Mouse (Mus musculus): ENCODE data around the gene Zfp326.
"Not testable (repeated sequence)": the region's sequence is repeated elsewhere in the genome, so short reads cannot be mapped to it uniquely, and the experiment has no call there.

Gene Zfp326

DNA sequence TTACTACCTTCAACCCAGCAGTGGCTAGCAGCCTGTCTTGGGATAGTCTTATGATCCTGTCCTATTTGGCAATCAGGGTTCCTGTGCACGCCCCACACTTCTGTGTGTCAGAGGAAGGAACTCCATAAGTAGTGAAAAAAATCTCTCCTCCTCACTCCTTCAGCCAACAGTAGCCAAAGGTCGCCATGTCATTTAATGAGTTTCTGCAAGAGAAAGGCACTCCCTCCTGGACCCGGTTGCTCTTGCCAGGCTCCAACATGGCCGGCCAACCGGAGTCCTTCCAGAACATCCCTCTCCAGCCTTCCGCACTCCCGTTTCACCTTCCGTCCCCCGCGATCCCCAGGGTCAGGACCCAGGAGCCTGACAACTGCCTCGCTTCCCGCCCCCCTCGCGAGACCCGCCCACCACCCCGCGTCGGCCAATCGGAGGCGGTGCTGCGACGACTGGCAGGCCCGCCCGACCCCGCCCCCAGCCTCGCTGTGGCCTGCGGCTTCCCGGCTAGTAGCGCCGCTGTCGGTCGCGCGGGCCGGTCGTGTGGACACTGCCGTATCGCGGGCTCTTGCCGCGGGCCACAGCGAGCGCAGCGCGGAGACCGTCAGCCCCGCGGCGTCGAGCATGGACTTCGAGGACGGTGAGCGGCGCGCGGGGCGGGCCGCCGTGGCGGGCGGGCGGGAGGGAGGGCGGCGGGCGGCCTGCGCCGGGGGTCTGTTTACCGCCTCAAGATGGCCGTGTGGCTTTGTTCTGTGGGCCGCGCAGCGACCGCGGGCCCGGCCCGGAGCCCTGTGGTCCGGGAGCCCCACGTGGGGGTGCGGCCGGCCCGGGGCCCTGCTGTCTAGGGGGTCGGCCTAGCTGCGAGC lies at the start of gene Zfp326:
Zfp326 (plus strand) TSS at position 498 of the 857 bp plus-strand sequence.
- DNase-seq (ENCODE audit: low spot score) = peak; percentile 97

DNA sequence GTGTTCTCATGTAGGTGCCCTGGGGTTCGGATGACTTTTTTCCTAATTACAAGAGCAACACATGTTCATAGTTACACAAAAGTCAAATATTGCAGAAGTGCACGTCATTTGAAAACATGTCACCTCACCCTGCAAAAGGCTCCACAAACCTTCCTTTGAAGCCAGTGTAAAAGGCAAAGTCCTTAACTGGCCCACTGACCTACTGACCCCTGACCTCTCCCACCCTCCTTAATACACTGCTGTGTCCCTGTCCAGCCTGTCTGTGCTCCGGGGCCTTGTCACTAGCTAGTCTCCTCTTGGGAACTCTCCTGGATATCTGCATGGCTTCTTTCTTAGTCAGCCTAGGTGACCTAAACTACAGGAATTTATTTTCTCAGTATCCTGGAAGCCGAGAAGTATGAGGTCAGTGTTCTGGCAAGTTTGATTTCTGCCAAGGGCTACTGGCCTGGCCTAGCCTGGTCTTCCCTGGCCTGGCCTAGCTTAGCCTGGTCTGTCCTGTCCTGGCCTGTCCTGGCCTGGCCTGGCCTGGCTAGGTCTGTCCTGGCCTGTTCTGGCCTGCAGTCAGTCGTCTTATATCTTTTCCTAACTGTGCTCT lies 49.4 kb upstream of the Zfp326 start:
- no peak for DNase-seq (ENCODE audit: low spot score)

GRCm38 (mm10) chr5:105828050-105828449 lies 48.3 kb upstream of the Zfp326 start:
- no peak for DNase-seq (ENCODE audit: low spot score)

- no peak for DNase-seq (ENCODE audit: low spot score)
Observed at GRCm38 (mm10) chr5:105829008-105829586, 47.3 kb upstream of the Zfp326 start.

DNA sequence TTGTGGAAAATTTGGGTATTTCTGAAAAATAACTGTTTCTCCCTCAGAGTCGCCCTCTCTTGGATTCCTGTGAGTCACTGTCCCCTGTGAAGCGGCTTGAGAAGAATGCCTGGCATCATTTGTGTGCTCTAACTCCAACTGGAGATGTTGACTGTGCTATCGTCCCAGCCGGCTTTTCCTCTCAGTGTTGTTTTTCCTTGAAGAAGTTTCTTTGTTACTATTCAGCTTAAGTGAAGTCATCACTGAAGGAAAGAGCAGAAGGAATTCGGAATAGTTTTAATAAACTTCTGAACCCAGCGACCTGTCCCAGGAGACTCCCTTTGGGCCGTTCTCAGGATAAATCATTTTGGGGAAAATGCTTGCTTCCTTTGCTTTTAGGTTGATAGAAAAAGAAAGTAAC lies 44.2 kb upstream of the Zfp326 start:
- no peak for DNase-seq (ENCODE audit: low spot score)

- DNase-seq (ENCODE audit: low spot score) = no peak
Observed at GRCm38 (mm10) chr5:105833923-105834322, 42.4 kb upstream of the Zfp326 start.

- DNase-seq (ENCODE audit: low spot score) = no peak
Observed at GRCm38 (mm10) chr5:105836006-105836405, 40.4 kb upstream of the Zfp326 start.

DNA sequence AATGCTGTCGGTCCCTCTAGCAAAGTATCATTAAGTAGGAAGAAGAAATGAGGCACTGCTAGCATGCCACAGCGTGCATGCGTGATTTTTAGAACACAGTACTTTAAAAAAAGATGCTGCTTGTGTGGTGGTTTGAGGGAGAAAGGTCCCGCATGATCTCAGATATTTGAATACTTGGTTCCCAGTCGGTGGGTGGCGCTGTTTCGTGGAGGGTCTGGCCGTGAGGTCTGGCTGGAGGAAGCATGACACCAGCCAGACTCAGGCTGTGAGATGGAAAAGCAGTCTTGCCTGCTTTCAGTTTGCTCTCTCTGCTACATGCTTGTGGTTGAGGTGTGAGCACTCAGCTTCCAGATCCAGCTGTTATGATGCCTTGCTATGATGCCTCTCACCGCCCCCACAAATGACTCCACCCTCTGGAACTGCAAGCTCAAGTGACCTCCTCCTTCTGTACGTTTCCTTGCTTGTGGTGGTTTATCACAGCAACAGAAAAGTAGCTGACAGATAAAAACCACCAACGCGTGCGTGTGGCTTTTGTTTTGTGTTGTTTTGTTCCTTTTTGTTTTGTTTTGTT lies 36.5 kb upstream of the Zfp326 start:
- no peak for DNase-seq (ENCODE audit: low spot score)

DNA sequence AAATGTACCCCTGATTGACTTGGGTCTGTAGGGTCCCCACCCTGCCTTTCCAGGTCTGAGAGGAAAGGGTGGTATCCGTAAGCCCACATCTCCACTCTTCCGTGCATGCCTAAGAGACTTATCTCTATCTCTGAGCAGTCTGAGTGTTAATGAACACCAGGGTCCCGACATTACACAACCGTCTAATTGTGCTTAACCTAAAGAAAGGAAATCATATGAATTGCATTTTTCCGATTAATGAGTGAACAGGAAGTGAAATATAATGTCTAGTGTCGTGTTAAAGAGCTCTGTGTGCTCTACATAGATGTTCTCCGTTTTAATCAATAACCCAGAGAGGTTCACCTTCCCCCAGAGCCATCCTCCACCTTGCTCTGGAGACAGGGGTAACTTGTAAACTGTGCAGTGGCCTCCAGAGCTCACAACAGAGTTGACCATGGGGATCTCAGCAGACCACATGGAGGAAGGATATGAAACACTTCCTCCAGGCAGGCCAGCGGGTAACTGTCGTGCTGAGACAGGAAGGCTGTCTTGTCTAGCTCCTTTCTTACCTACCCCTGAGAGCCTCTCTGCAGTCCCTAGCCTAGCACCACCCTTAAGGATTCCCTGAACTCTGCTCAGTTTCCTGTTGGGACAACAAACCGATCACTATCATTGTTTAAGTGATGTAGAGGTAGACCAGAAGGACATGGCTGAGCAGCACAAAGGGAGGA lies 32.2 kb upstream of the Zfp326 start:
- no peak for DNase-seq (ENCODE audit: low spot score)

DNA sequence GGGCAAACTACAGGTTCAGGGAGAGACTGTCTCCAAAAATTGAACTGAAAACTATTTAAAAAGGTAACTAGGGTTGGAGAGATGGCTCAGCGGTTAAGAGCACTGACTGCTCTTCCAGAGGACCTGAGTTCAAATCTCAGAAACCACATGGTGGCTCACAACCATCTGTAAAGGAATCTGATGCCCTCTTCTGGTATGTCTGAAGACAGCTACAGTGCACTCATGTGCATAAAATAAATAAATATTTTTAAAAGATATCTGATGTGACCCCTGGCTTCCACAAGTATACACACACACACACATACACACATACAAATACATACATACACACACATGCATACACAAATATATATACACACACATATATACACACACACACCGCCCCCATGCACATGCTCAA lies 31.3 kb upstream of the Zfp326 start:
- DNase-seq (ENCODE audit: low spot score) = no peak

DNA sequence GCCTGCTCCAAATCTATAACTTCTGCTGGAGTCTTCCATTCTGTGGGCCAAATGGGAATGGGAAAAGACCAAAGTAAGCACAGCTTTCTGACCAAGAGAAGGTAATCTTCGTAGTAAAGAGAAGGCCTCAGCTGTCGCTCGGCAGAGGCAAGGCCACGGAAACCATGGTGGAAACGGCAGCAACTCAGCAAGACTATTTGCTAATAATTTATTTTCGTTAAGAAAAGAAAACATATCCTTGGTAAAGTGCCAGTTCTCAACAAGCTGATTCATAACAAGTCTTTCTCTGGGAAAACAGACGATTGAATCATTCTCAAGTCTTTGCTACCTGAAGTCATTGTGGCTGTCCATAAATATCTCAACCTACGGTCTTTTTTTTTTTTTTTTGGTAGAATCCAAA lies 28.6 kb upstream of the Zfp326 start:
- no peak for DNase-seq (ENCODE audit: low spot score)

- no peak for DNase-seq (ENCODE audit: low spot score)
Observed at GRCm38 (mm10) chr5:105849222-105849621, 27.1 kb upstream of the Zfp326 start.

DNA sequence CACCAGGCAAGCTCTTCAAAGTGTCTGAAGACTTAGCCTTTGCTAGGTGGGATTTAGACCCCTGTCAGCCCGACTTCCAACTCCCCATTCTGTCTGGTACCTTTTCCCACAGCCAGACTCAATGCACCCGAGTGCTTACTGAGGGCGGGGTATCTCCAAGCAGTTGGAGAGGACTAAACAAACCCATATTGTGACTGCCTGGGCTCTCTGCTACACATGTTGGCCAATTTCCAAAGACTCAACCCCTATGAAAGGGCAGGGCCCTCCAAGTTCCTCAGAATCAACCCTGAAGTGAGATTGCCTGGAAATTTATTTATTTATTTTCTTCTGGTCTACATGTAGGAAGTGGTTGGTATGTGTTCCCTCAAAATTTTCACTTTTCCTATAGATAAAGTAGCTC lies 26.7 kb upstream of the Zfp326 start:
- DNase-seq (ENCODE audit: low spot score) = no peak

GRCm38 (mm10) chr5:105853271-105853670 lies 23.1 kb upstream of the Zfp326 start:
- DNase-seq (ENCODE audit: low spot score) = no peak

DNA sequence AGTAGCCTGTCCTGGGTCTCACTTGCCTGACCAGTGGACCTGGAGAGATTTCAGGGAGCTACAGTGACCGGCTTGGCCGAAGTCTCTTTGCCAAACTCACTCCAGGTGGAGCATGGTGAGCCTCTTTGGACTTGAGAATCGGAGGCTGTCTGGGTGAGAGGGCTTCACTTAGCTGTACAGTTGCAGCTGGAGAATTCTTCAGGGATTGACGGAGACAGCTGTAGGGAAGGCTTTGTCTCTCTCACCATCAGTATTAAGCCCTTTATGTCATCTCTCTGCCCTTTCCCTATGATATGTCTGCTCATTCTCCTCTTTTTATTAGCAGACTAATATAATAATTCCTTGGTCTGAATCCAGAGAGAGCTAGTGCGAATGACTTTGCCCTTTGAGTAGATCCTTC lies 18.9 kb upstream of the Zfp326 start:
- DNase-seq (ENCODE audit: low spot score) = peak; percentile 24

DNA sequence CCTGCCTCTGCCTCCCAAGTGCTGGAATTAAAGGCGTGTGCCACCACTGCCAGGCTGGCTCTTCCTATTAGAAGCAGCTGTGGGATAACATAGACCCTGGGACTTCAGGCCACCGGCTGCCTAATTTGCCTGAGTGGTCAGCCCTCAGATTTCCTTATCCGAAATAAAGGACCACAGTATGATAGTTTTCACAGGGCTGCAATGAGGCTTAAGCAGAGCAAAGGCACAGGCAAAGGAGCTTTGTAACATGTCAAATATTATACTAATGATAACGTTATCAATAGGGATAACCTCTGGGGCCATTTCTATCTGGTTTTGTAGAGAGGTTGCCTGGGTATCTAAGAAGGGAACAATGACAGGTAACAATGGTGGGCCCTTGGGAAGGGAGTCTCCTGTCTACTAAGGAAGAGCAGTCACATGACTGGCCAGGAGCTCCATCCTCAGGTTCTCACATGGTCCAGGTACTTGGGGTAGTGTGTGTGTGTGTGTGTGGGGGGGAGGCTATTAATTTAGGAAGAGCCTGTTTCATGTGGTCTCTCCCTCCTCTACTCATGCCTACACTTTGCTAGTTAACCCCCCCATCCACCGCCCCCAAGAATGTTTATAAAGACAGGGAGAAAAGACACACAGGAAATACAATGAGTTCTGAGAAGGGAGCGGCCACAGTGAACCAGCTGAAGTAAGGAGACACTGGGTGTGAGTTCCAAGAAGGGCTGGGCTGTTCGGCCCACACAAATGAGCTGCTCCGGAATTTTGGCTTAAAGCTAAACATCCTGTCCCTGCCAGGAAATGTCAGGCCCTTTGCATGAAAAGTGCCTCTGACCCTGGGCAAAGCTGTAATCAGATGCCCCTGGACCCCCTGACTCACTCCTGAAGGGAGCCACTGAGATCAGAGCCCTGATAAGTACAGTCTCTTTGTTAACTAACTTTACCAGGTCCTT lies 17.3 kb upstream of the Zfp326 start:
- no peak for DNase-seq (ENCODE audit: low spot score)

GRCm38 (mm10) chr5:105859716-105860460 lies 16.5 kb upstream of the Zfp326 start:
- DNase-seq (ENCODE audit: low spot score) = no peak

GRCm38 (mm10) chr5:105860461-105860835 lies 15.9 kb upstream of the Zfp326 start:
- no peak for DNase-seq (ENCODE audit: low spot score)

DNA sequence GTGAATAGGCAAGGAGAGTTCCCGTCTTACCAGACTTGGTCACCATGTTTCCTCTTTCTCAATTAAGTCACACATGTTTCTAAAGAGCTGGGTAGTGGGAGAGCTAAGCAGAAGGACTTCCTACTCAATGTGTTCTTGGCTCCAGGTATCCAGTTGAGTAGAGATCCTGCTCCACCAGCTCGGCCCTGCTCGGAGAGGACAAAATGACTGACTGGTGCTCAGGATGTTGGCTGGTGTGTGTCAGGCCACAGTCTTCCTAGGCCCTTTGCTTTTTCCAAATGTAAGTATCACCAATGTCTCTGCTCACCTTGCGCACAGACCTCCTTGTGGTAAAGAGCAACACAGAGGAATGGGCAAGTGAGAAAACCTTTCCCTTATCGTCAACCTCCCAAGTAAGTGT lies 14.7 kb upstream of the Zfp326 start:
- DNase-seq (ENCODE audit: low spot score) = no peak

DNA sequence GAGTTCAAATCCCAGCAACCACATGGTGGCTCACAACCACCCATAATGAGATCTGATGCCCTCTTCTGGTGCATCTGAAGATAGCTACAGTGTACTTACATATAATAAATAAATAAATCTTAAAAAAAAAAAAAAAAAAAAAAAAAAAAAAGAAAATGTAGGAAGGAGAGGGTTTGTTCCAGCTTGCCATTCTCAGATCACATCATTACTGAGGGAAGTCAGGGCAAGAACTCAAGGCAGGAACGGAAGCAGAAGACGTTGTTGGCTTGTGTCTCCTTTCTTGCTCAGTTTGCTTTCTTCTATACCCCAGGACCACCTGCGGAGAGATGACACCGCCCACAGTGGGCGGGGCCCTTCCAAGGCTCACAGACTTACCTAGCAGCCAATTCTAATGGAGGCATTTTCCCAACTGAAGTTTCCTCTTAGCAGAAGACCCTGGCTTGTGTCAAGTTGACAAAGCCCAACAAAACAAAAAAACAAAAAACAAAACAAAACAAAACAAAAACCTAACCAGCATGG lies 11.2 kb upstream of the Zfp326 start:
- DNase-seq (ENCODE audit: low spot score) = not testable (repeated sequence)

All from testis, postnatal 10 days (tissue).